Mouse (Mus musculus) ES-Bruce4 (cell line): ENCODE data around the gene Mcur1. TPM values are rescaled to one million over a fixed set of nuclear protein-coding genes. Genes with fewer than 3 reads are reported as not detected.
A peak's percentile ranks its signal among the peaks of the same experiment; 100 is the strongest.

Experiments
- H3K27ac ChIP-seq: 2 replicates; pipeline ENCODE4 v1.5.1; 2012; ENCODE audit warnings: low read length, inconsistent platforms; ENCODE audit not compliant: insufficient read depth
- H3K27me3 ChIP-seq: 2 replicates; pipeline ENCODE4 v1.6.1; 2012; ENCODE audit warnings: mild to moderate bottlenecking, low read length, inconsistent platforms; ENCODE audit not compliant: control insufficient read depth, poor library complexity, insufficient read depth, severe bottlenecking
- H3K36me3 ChIP-seq: 2 replicates; pipeline ENCODE4 v1.6.1; 2012; ENCODE audit warnings: inconsistent platforms, mild to moderate bottlenecking, low read length, moderate library complexity; ENCODE audit not compliant: control insufficient read depth, poor library complexity, insufficient read depth, severe bottlenecking
- H3K4me1 ChIP-seq: one replicate; pipeline ENCODE4 v1.8.1; 2011; ENCODE audit warnings: low read length; ENCODE audit not compliant: control insufficient read depth, insufficient read depth
- H3K4me3 ChIP-seq: 2 replicates; pipeline ENCODE4 v1.5.1; 2011; ENCODE audit warnings: low read depth, mild to moderate bottlenecking, low read length
- H3K9ac ChIP-seq: 2 replicates; pipeline ENCODE4 v1.6.1; 2012; ENCODE audit warnings: low read depth, mild to moderate bottlenecking, inconsistent platforms; ENCODE audit not compliant: poor library complexity, severe bottlenecking
- H3K9me3 ChIP-seq: replicated peaks from 2 replicates; pipeline ENCODE4 v1.6.1; 2012; ENCODE audit warnings: mild to moderate bottlenecking, low read length, inconsistent platforms; ENCODE audit not compliant: control insufficient read depth, poor library complexity, insufficient read depth, severe bottlenecking
- CTCF ChIP-seq: IDR thresholded peaks from one replicate; pipeline ENCODE4 v1.8.1; 2011; ENCODE audit warnings: low read depth, low read length
- EP300 ChIP-seq: IDR thresholded peaks from 2 replicates; pipeline ENCODE4 v1.6.1; 2011; ENCODE audit warnings: low read depth, low read length; ENCODE audit not compliant: insufficient read depth
- POLR2A ChIP-seq: IDR thresholded peaks from one replicate; pipeline ENCODE4 v1.8.1; 2011; ENCODE audit warnings: low read length; ENCODE audit not compliant: insufficient read depth
- polyA plus RNA-seq: library from polyadenylated mRNA; stranded (reverse); fragments of >200 nt; gene quantifications from 2 replicates; pipeline ENCODE4 v1.2.4, GENCODE M21; 2011; ENCODE audit warnings: low read depth; ENCODE audit not compliant: missing spikeins, insufficient read depth, insufficient read length

Mcur1 gene
- polyA plus RNA-seq, 1 experiment, result 6.1 TPM

- Histone ChIP-seq H3K4me3 (no peak overlapping the region), H3K9me3 (no peaks in the 10 kb centered on the region), H3K4me1 (no peaks in the 10 kb centered on the region), H3K36me3 (no peaks in the 10 kb centered on the region), H3K27me3 (no peaks in the 10 kb centered on the region), H3K9ac (no peak overlapping the region), H3K27ac (no peak overlapping the region)
- 0 out of 2 replicates have a peak, but pooled peaks have one; percentile 24 for TF ChIP-seq EP300
- no peak for TF ChIP-seq POLR2A
These were observed 23.0 kb upstream of the Mcur1 start for GRCm38 (mm10) chr13:43582961-43583360.

- H3K4me3 ChIP-seq, result no peak overlapping the region
- H3K36me3 ChIP-seq, result no peaks in the 10 kb centered on the region
- H3K27me3 ChIP-seq, result no peaks in the 10 kb centered on the region
- no peak overlapping the region for H3K9ac ChIP-seq
- H3K4me1 ChIP-seq, result no peaks in the 10 kb centered on the region
- no peaks in the 10 kb centered on the region for H3K9me3 ChIP-seq
- H3K27ac ChIP-seq, result no peak overlapping the region
- no peak for TF ChIP-seq POLR2A
- TF ChIP-seq EP300, result no peak
- no peak for TF ChIP-seq CTCF
These were observed 20.7 kb upstream of the Mcur1 start for GRCm38 (mm10) chr13:43580661-43581060.

- H3K36me3 ChIP-seq, result no peaks in the 10 kb centered on the region
- no peak overlapping the region for H3K9ac ChIP-seq
- H3K4me1 ChIP-seq, result no peaks in the 10 kb centered on the region
- TF ChIP-seq POLR2A, result no peak
- no peak for TF ChIP-seq EP300
- TF ChIP-seq CTCF, result peak; percentile 91
- no peaks in the 10 kb centered on the region for H3K27me3 ChIP-seq
- H3K27ac ChIP-seq, result no peak overlapping the region
- no peak overlapping the region for H3K4me3 ChIP-seq
- H3K9me3 ChIP-seq, result no peaks in the 10 kb centered on the region
These were observed 19.7 kb upstream of the Mcur1 start for GRCm38 (mm10) chr13:43579740-43580139.

GRCm38 (mm10) chr13:43577766-43578165 lies 17.8 kb upstream of the Mcur1 start:
- Histone ChIP-seq H3K27me3 (no peaks in the 10 kb centered on the region), H3K36me3 (no peaks in the 10 kb centered on the region), H3K9me3 (no peaks in the 10 kb centered on the region), H3K4me1 (no peaks in the 10 kb centered on the region), H3K9ac (no peak overlapping the region), H3K4me3 (no peak overlapping the region), H3K27ac (no peak overlapping the region)
- no peak for TF ChIP-seq EP300
- no peak for TF ChIP-seq POLR2A
- TF ChIP-seq CTCF, result no peak

- H3K4me3 ChIP-seq, result no peak overlapping the region
- H3K27me3 ChIP-seq, result no peaks in the 10 kb centered on the region
- no peak overlapping the region for H3K9ac ChIP-seq
- TF ChIP-seq EP300, result no peak
- TF ChIP-seq CTCF, result peak; percentile 44
- TF ChIP-seq POLR2A, result no peak
- no peaks in the 10 kb centered on the region for H3K9me3 ChIP-seq
- no peak overlapping the region for H3K27ac ChIP-seq
- no peaks in the 10 kb centered on the region for H3K4me1 ChIP-seq
- H3K36me3 ChIP-seq, result no peaks in the 10 kb centered on the region
These were observed 17.3 kb upstream of the Mcur1 start for GRCm38 (mm10) chr13:43577254-43577653.

GRCm38 (mm10) chr13:43575431-43575830 lies 15.4 kb upstream of the Mcur1 start:
- TF ChIP-seq EP300 (no peak), CTCF (no peak), POLR2A (no peak)
- Histone ChIP-seq H3K27ac (no peak overlapping the region), H3K4me3 (no peak overlapping the region), H3K4me1 (no peaks in the 10 kb centered on the region), H3K9me3 (no peaks in the 10 kb centered on the region), H3K27me3 (no peaks in the 10 kb centered on the region), H3K36me3 (no peaks in the 10 kb centered on the region), H3K9ac (no peak overlapping the region)
